ENCODE assay signal across 26 mouse cellular contexts in the genomic region with DNA sequence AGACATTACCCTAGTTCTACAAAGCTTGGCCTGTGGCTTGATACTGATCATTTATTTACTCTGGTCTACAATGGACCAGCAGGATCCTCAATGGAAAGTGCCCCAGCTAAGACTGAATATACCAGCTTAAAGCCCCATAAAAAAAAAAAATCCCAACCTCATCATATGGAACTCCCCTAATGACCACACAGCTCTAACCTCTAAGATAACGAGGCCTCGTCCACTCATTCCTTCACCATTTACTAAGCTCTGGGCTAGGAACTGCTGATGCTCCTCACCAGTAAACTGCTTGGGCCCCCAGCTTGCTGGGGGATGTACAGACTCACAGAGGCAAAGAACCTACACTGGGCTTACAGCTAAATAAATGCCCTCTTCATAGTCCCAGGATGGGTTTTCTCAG.
DNase-seq lines count a peak whose midpoint lies in the region; ATAC-seq and TF ChIP-seq lines count a peak whose summit lies in the region.
"Had no signal": no experiment of that assay in that cellular context is flagged by ENCODE, and none has a peak within 500 bp of the region (broad histone marks: within the 10 kb centered on the region; RNA-seq: fewer than 3 reads in every experiment).

No protein-coding gene starts in this region.

- no peak overlapping the region for H3K4me2 ChIP-seq in forebrain, postnatal 0 days (ENCODE audit: low read depth)
- H3K4me2 ChIP-seq in CH12.LX (ENCODE audit: insufficient read depth, low read depth, poor library complexity, severe bottlenecking): no peak overlapping the region
- H3K4me2 ChIP-seq: embryonic facial prominence, embryonic 15.5 days; heart, embryonic 12.5 days; hindbrain, embryonic 15.5 days; kidney, embryonic 15.5 days; liver, embryonic 15.5 days had no signal

- H3K27me3 ChIP-seq in forebrain, embryonic 10.5 days (ENCODE audit: poor library complexity, severe bottlenecking): no peaks in the 10 kb centered on the region
- H3K27me3 ChIP-seq in forebrain, postnatal 0 days (ENCODE audit: insufficient read depth, low read length): no peaks in the 10 kb centered on the region
- no peaks in the 10 kb centered on the region for H3K27me3 ChIP-seq in CH12.LX (replicated peaks)
- no peaks in the 10 kb centered on the region for H3K27me3 ChIP-seq in limb, embryonic 10.5 days (ENCODE audit: low read depth, poor library complexity, severe bottlenecking)
- H3K27me3 ChIP-seq: embryonic facial prominence, embryonic 15.5 days; heart, embryonic 12.5 days; hindbrain, embryonic 15.5 days; kidney, embryonic 15.5 days; liver, embryonic 15.5 days had no signal

- peaks cover 100% of the 10 kb centered on the region for H3K4me1 ChIP-seq in forebrain, embryonic 10.5 days
- H3K4me1 ChIP-seq in forebrain, postnatal 0 days (ENCODE audit: insufficient read depth): peaks cover 37% of the 10 kb centered on the region
- peaks cover 48 to 98% of the 10 kb centered on the region in 2 experiments for H3K4me1 ChIP-seq in CH12.LX (ENCODE audit: control insufficient read depth in 1 of 2, insufficient read depth in 2 of 2)
- H3K4me1 ChIP-seq in limb, embryonic 10.5 days: peaks cover 90% of the 10 kb centered on the region

- 54% methylated on average over 2 of the region's 2 CpGs for WGBS in forebrain, embryonic 10.5 days
- 53% methylated on average over 2 of the region's 2 CpGs for WGBS in forebrain, postnatal 0 days
- 81% methylated on average over 2 of the region's 2 CpGs for WGBS in limb, embryonic 10.5 days

- no peaks in the 10 kb centered on the region for H3K9me3 ChIP-seq in forebrain, embryonic 10.5 days
- no peaks in the 10 kb centered on the region for H3K9me3 ChIP-seq in forebrain, postnatal 0 days (ENCODE audit: low read length)
- no peaks in the 10 kb centered on the region for H3K9me3 ChIP-seq in CH12.LX (replicated peaks; ENCODE audit: low read length)
- no peaks in the 10 kb centered on the region for H3K9me3 ChIP-seq in limb, embryonic 10.5 days (replicated peaks)
- H3K9me3 ChIP-seq: embryonic facial prominence, embryonic 15.5 days; heart, embryonic 12.5 days; hindbrain, embryonic 15.5 days; kidney, embryonic 15.5 days; liver, embryonic 15.5 days had no signal

- no peak for DNase-seq in forebrain, embryonic 10.5 days (ENCODE audit: extremely low spot score, low spot score)
- no peak for DNase-seq in forebrain, postnatal 0 days
- DNase-seq in layer of hippocampus, adult 2 months (ENCODE audit: low spot score in 2 of 2): no peak
- no peak for DNase-seq in layer of hippocampus, adult 9-11 months
- DNase-seq in CH12.LX (ENCODE audit: extremely low read depth): peak; percentile 39
- no peak for DNase-seq in limb, embryonic 10.5 days (ENCODE audit: low spot score)
- no peak for DNase-seq in frontal cortex, postnatal 14 days (ENCODE audit: low spot score in 2 of 2)
- DNase-seq: adrenal gland, postnatal 14 days; cerebellum, adult 8-10 months; cerebellum, postnatal 36 days; gastrocnemius, postnatal 25 days; heart, adult 18-20 months; heart, postnatal 10 days; kidney, adult 11 months; kidney, postnatal 36 days; liver; lung, postnatal 4 days; thymus, adult 18-20 months; thymus, postnatal 4 days had no signal

- TF ChIP-seq CTCF in forebrain, postnatal 0 days (IDR thresholded peaks at IDR 0.05; ENCODE audit: low read depth): no peak
- no peak for TF ChIP-seq CTCF in layer of hippocampus, adult 2 months (conservative IDR thresholded peaks at IDR 0.05)
- no peak for TF ChIP-seq CTCF in CH12.LX (conservative IDR thresholded peaks at IDR 0.05 in 1 of 2, IDR thresholded peaks at IDR 0.05 in 1 of 2; ENCODE audit: low read depth in 2 of 2, low read length in 2 of 2)

- H3K27ac ChIP-seq in forebrain, embryonic 10.5 days: peak overlapping the region; percentile 91
- H3K27ac ChIP-seq in forebrain, postnatal 0 days (ENCODE audit: low read depth, low read length): no peak overlapping the region
- peak overlapping the region; percentile 75; the same call in 1 of the 2 replicates for H3K27ac ChIP-seq in layer of hippocampus, adult 2 months
- H3K27ac ChIP-seq in CH12.LX (ENCODE audit: insufficient read depth, low read depth): peak overlapping the region; percentile 48; the same call in 1 of the 2 replicates
- 0 out of 2 replicates have a peak overlapping the region, but pooled peaks have one; percentile 21 for H3K27ac ChIP-seq in limb, embryonic 10.5 days
- H3K27ac ChIP-seq: embryonic facial prominence, embryonic 15.5 days; kidney, embryonic 15.5 days; liver, embryonic 15.5 days had no signal

- no peak for TF ChIP-seq POLR2A in CH12.LX (IDR thresholded peaks at IDR 0.05; ENCODE audit: low read depth, low read length)

- no peak overlapping the region for H3K4me3 ChIP-seq in forebrain, embryonic 10.5 days
- no peak overlapping the region for H3K4me3 ChIP-seq in forebrain, postnatal 0 days (ENCODE audit: low read depth, low read length)
- no peak overlapping the region for H3K4me3 ChIP-seq in layer of hippocampus, adult 2 months
- H3K4me3 ChIP-seq in CH12.LX (replicated peaks in 1 of 3; ENCODE audit: low read depth in 2 of 3, low read length in 2 of 3, poor library complexity in 1 of 3): no peak overlapping the region
- H3K4me3 ChIP-seq in limb, embryonic 10.5 days: no peak overlapping the region
- H3K4me3 ChIP-seq: embryonic facial prominence, embryonic 15.5 days; heart, embryonic 12.5 days; hindbrain, embryonic 15.5 days; kidney, embryonic 15.5 days; liver, embryonic 15.5 days; myocyte had no signal

- TF ChIP-seq RAD21 in CH12.LX (IDR thresholded peaks at IDR 0.05; ENCODE audit: low read depth, low read length): no peak

- H3K9ac ChIP-seq in forebrain, postnatal 0 days: no peak overlapping the region
- H3K9ac ChIP-seq in CH12.LX (ENCODE audit: insufficient read depth, low read depth): peak overlapping the region; percentile 30
- H3K9ac ChIP-seq: embryonic facial prominence, embryonic 15.5 days; heart, embryonic 12.5 days; hindbrain, embryonic 15.5 days; kidney, embryonic 15.5 days; liver, embryonic 15.5 days had no signal

- in situ Hi-C loops in CH12.LX (cut with MboI; ENCODE audit: low pct_ligation_motif_present, low pct_unique_long_range_greater_than_20kb, low sequenced_read_pairs): no loop called here

- peaks cover 17% of the 10 kb centered on the region for H3K79me2 ChIP-seq in CH12.LX (replicated peaks; ENCODE audit: control insufficient read depth, extremely low read depth, insufficient read depth, poor library complexity, severe bottlenecking)

- peaks cover 28% of the 10 kb centered on the region for H3K36me3 ChIP-seq in forebrain, embryonic 10.5 days (replicated peaks)
- no peaks in the 10 kb centered on the region for H3K36me3 ChIP-seq in forebrain, postnatal 0 days (ENCODE audit: insufficient read depth)
- H3K36me3 ChIP-seq in CH12.LX (replicated peaks in 1 of 2; ENCODE audit: control insufficient read depth in 1 of 2, insufficient read depth in 1 of 2, low read length in 1 of 2): peaks cover 4 to 35% of the 10 kb centered on the region in 2 experiments
- H3K36me3 ChIP-seq in limb, embryonic 10.5 days: peaks cover 33% of the 10 kb centered on the region
- H3K36me3 ChIP-seq: embryonic facial prominence, embryonic 15.5 days; hindbrain, embryonic 15.5 days; liver, embryonic 15.5 days had no signal

- 0 out of 2 replicates have a peak, but pooled peaks have one; percentile 15 for TF ChIP-seq EP300 in CH12.LX (IDR thresholded peaks at IDR 0.05; ENCODE audit: low read length)

- dilution Hi-C loops in CH12.LX (cut with MboI; ENCODE audit: extremely low pct_ligation_motif_present, extremely low pct_unique_long_range_greater_than_20kb, low sequenced_read_pairs): no loop called here

- ATAC-seq in forebrain, postnatal 0 days: no peak
- ATAC-seq in inflammation-experienced regulatory T-cells, adult 6 months: no peak

TF ChIP-seq in CH12.LX, 34 proteins besides CTCF, POLR2A, EP300 and RAD21:
- TF ChIP-seq MAX (IDR thresholded peaks at IDR 0.05; ENCODE audit: low read length): no peak
- no peak for TF ChIP-seq ZMIZ1 (IDR thresholded peaks at IDR 0.05; ENCODE audit: low read depth, low read length)
- TF ChIP-seq HCFC1 (IDR thresholded peaks at IDR 0.05; ENCODE audit: low read depth, low read length): no peak
- no peak for TF ChIP-seq ZKSCAN1 (IDR thresholded peaks at IDR 0.05; ENCODE audit: borderline replicate concordance, low read depth, low read length)
- TF ChIP-seq POLR2AphosphoS2 (IDR thresholded peaks at IDR 0.05; ENCODE audit: low read depth, low read length): no peak
- TF ChIP-seq NRF1 (IDR thresholded peaks at IDR 0.05; ENCODE audit: low read depth, low read length): no peak
- no peak for TF ChIP-seq JUN (IDR thresholded peaks at IDR 0.05; ENCODE audit: insufficient read depth, low read depth, low read length)
- TF ChIP-seq MEF2A (IDR thresholded peaks at IDR 0.05; ENCODE audit: borderline replicate concordance, low read depth, low read length): 0 out of 2 replicates have a peak, but pooled peaks have one; percentile 46
- no peak for TF ChIP-seq KAT2A (IDR thresholded peaks at IDR 0.05; ENCODE audit: insufficient replicate concordance, low read length)
- TF ChIP-seq JUND (conservative IDR thresholded peaks at IDR 0.05; ENCODE audit: low read depth, low read length): no peak
- TF ChIP-seq ETS1 (conservative IDR thresholded peaks at IDR 0.05; ENCODE audit: low read depth, low read length): peak; percentile 51; the same call in 1 of the 2 replicates
- peak; percentile 79 for TF ChIP-seq ZNF384 (IDR thresholded peaks at IDR 0.05; ENCODE audit: low read depth, low read length)
- no peak for TF ChIP-seq TCF12 (IDR thresholded peaks at IDR 0.05; ENCODE audit: low read depth, low read length)
- no peak for TF ChIP-seq ZC3H11A (IDR thresholded peaks at IDR 0.05; ENCODE audit: low read depth, low read length)
- TF ChIP-seq E2F4 (IDR thresholded peaks at IDR 0.05; ENCODE audit: insufficient replicate concordance, low read depth, low read length): no peak
- peak; percentile 78 for TF ChIP-seq IRF4 (IDR thresholded peaks at IDR 0.05; ENCODE audit: low read depth, low read length)
- no peak for TF ChIP-seq TBP (conservative IDR thresholded peaks at IDR 0.05; ENCODE audit: low read depth, low read length)
- TF ChIP-seq NELFE (IDR thresholded peaks at IDR 0.05; ENCODE audit: low read depth, low read length): no peak
